Mouse (Mus musculus) kidney, adult 18-20 months (tissue): ENCODE data around the gene Adgra1.

ENCODE experiments used
- DNase-seq: peaks from one replicate; pipeline ENCODE4 v3.0.0; 2021

Adgra1 gene

GRCm38 (mm10) chr7:139909469-139909868, 75.5 kb downstream of the Adgra1 start:
- no peak for DNase-seq

DNA sequence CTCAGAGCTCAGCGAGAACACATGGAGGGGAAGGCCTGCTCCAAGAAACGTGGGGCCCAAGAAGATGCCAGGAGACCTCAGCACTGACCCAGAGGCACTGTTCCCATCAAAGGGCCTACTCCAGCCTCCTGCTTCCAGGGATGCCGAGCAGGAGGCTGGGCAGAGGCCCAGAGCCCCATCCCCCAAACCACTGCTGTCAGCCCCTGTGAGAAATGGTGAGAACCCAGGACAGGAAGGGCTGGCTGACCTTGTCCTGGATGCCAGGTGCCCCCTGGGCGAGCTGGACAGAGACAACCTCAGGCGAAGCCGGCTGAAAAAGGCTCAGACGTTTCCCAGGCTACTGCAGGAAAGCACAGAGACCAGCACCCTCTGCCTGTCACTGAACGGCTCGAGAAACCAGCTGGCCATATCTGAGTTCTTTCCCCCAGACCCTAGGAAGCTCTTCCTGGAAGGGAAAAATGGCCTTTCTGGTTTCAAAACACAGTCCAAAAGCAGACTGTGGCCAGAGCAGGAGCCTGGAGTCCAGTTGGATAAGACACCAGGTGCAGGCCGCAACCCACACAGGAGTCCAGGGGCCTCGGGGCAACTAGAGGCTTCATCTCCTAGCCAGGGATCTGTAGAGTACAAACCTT, 76.3 kb downstream of the Adgra1 start:
- DNase-seq, result no peak

- no peak for DNase-seq
These were observed 80.4 kb downstream of the Adgra1 start for GRCm38 (mm10) chr7:139914141-139915047.

DNA sequence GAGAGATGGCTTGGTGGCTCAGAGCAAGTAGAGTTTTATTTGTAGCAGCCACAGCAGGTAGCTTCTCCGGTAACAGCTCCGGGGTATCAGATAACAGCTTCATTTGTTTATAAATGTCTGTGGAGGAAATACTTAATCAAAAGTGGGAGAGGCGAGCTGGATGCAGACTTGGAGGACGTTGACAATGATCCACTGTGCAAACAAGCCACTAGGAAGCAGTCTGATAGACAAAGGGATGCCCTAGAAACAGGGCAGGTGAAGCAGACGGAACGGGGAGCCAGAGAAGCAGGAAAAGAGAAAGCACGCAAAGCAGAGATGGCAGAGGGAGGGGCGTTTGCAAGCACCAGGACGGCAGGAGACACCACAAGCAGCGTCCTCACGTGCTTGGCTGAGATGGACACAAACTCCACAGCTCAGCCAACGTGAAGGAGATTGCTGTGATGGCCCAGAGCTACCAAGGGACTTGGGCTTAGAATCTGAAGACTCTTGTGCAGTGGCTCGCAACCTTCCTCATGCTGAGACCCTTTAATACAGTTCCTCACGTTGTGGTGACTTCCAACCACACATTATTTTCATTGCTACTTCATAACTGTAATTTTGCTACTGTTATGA, 81.8 kb downstream of the Adgra1 start:
- DNase-seq, result no peak

DNA sequence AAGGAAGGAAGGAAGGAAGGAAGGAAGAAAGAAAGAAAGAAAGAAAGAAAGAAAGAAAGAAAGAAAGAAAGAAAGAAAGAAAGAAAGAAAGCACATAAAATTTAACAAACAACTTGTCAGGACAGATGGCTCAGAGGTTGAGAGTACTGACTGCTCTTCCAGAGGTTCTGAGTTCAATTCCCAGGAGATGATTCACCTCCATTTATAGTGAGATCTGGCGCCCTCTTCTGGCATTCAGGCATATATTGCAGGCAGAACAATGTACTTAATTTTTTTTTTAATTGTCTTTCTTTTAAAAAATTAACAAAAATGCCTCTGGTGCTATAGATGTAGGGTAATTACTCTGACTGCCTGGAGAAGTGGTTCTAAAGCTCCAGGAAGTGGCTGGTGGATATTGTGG, 82.4 kb downstream of the Adgra1 start:
- DNase-seq, result no peak

DNA sequence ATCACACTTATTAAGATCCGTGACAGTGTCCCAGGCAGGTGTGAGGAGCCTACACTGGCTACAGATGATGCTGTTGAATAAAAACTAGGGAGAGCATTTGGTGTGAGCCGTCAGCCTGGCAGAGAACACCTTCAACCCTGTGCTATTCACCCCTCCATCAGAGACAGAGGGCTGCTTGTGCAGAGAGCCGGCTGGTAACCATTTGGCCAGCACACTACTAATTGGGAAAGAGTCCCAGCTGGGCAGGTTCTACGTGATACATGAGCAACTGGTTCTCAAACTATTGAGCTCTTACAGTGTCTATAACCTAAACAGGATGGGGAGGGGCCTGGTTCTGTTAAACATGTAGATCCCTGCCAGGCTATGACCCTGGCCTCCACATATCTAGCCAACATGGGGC, 84.3 kb downstream of the Adgra1 start:
- DNase-seq, result no peak
